Mouse (Mus musculus) embryo, embryonic 9.5 days (tissue): ENCODE measurements around the gene Mboat1.

Experiments
- DNase-seq: peaks from one replicate; pipeline ENCODE4 v3.0.0-alpha.2; 2017; ENCODE audit errors: extremely low spot score

The Mboat1 gene

DNA sequence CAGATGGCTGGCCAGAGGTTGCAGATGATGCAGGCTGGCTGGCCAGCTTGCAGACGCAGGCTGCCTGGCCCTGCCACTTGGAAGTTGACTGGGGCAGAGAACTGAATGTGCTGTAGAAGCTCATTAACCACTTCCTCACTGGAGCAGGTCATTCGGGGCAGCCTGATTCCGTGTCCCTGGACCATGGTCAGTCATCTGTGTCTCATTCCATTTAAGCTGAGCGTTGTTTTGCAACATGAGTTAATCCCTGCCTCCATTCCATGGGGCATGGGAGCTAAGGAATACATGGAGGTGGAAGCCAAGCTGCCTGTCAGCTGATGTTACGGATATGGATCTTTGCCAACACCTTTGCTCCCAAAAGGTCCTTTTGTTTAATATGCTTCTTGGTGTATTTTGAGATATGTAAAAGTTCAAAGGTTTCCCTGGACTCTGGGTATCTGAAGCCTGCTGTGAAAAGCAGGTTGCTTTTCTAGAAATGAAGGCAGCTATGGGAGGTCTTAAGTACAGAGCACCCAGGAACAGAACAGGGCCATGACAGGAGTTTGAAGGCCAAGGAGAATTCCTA, 114.1 kb downstream of the Mboat1 start:
- DNase-seq = no peak

GRCm38 (mm10) chr13:30251431-30251830, 115.1 kb downstream of the Mboat1 start:
- DNase-seq = no peak

GRCm38 (mm10) chr13:30252692-30253091, 116.4 kb downstream of the Mboat1 start:
- no peak for DNase-seq

DNA sequence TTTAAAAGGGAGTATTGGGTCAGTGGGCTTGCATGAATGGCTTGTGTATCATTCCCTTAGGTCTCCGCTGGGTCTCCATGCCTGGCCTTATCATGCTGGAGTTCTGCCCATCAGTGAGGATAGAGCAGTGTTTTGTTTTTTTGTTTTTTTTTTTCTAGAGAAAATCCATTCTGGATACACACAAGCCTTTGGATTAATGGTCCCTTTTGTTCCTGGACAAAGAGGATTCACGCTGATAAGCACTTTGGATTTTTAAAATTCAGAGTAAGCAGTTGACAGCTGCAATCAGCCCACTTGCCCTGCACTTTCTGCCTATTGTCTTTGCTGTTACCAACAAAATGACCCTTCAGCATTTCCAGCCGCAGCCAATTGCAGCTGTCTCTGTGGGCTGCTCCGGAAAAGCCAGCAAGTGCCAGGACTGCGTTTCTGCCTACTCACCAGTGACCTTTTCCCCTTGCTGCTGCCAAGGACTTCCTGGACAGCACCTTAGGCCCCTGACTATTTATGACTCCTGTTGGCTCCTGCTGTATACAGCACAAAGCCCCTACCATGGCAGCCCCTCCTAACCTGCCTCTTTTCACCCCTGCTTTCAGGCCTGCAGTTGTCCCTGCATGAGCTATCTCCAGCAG, 117.5 kb downstream of the Mboat1 start:
- DNase-seq = peak; percentile 29

DNA sequence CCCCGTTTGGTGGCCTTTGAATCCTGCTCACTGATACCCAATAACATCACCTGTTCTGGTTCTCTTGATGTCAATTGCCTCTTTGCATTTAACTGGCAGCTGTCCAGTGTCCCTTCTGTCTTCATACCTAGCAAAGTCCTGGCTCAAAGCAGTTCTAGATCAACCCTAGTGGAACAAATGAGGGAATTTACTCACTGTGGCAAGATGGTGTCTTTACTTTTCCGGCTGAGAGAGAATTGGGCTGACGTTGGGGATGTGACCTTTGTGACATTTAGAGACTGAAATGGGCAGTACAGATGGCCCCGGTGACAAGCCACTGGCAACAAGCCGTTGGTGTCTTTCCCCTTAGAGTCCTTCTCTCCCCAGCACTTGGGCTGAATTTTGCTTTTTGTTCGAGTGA, 118.1 kb downstream of the Mboat1 start:
- no peak for DNase-seq

- no peak for DNase-seq
Measured at GRCm38 (mm10) chr13:30258802-30259201, 122.5 kb downstream of the Mboat1 start.

- no peak for DNase-seq
Measured at GRCm38 (mm10) chr13:30259326-30259725, 123.0 kb downstream of the Mboat1 start.

GRCm38 (mm10) chr13:30259912-30260560, 123.7 kb downstream of the Mboat1 start:
- DNase-seq = peak; percentile 69

GRCm38 (mm10) chr13:30263681-30264080, 127.4 kb downstream of the Mboat1 start:
- DNase-seq = no peak

- no peak for DNase-seq
Measured at GRCm38 (mm10) chr13:30264303-30264702, 128.0 kb downstream of the Mboat1 start.

- no peak for DNase-seq
Measured at GRCm38 (mm10) chr13:30264765-30265164, 128.5 kb downstream of the Mboat1 start.

DNA sequence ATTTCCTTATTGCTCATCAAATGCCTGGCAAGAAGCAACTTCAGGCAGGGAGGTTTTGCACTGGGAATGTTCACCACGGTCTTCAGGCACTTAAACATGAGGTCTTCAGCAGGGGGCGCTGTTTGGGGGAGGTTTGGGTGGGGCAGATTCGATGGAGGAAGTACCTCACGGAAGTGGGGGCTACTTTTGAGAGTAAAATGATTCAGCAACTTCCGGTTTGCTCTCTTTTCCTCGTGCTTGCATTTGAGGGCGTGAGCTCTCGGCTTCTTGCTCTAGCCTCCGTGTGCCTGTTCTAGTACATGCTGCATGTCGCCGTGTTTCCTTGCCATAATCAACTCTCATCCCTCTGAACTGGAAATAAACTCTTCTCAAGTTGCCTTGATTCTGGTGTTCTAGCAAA, 129.7 kb downstream of the Mboat1 start:
- no peak for DNase-seq

GRCm38 (mm10) chr13:30272040-30272686, 135.9 kb downstream of the Mboat1 start:
- DNase-seq = peak; percentile 61
